Mouse (Mus musculus) ES-E14 (cell line): ENCODE measurements at regions not wholly inside any gene's neighbourhood (a gene's known extent, or its start where the extent isn't known, plus 50 kb on each side); places are given as distances from the start of the nearest gene placed in this dataset.

Experiments
- DNase-seq: peaks from one replicate; pipeline ENCODE4 v3.0.0-alpha.2; 2013; ENCODE audit warnings: low read depth, low spot score
- H3K27ac ChIP-seq: 2 replicates; pipeline ENCODE4 v1.5.1; 2012; ENCODE audit warnings: low read depth, mild to moderate bottlenecking, low read length, moderate library complexity, mixed read lengths; ENCODE audit not compliant: poor library complexity, insufficient read depth, severe bottlenecking
- H3K36me3 ChIP-seq: 2 replicates; pipeline ENCODE4 v1.6.1; 2012; ENCODE audit warnings: mild to moderate bottlenecking, low read length, moderate library complexity, mixed read lengths; ENCODE audit not compliant: control insufficient read depth, poor library complexity, insufficient read depth, severe bottlenecking
- H3K4me1 ChIP-seq, 2 experiments: fragments of 150-350 bp in 1 of 2; sonication (generic) in 1 of 2; 2 replicates each; pipeline ENCODE4 v1.6.1; 2012; ENCODE audit warnings: low read length in 2 of 2, mild to moderate bottlenecking in 1 of 2, mixed read lengths in 1 of 2; ENCODE audit not compliant: control insufficient read depth in 2 of 2, insufficient read depth in 2 of 2, poor library complexity in 1 of 2
- H3K4me3 ChIP-seq, 2 experiments: fragments of 150-350 bp in 1 of 2; sonication (generic) in 1 of 2; 2 replicates each; pipeline ENCODE4 v1.5.1; 2012; ENCODE audit warnings: low read length in 2 of 2, low read depth in 1 of 2, mild to moderate bottlenecking in 1 of 2, mixed read lengths in 1 of 2; ENCODE audit not compliant: insufficient read depth in 1 of 2, poor library complexity in 1 of 2, severe bottlenecking in 1 of 2
- H3K9ac ChIP-seq: 2 replicates; pipeline ENCODE4 v1.6.1; 2012; ENCODE audit warnings: low read depth, mild to moderate bottlenecking, low read length, mixed read lengths; ENCODE audit not compliant: poor library complexity, insufficient read depth, severe bottlenecking
- H3K9me3 ChIP-seq: fragments of 150-350 bp; sonication (generic); 2 replicates; pipeline ENCODE4 v1.6.1; 2012; ENCODE audit warnings: low read depth, mild to moderate bottlenecking, low read length; ENCODE audit not compliant: control insufficient read depth, insufficient read depth
- CHD2 ChIP-seq: IDR thresholded peaks from 2 replicates; pipeline ENCODE4 v1.6.1; 2014; ENCODE audit warnings: mild to moderate bottlenecking, low read depth, low read length, inconsistent platforms
- HCFC1 ChIP-seq: IDR thresholded peaks from 2 replicates; pipeline ENCODE4 v1.6.1; 2012; ENCODE audit warnings: low read length, inconsistent platforms, borderline replicate concordance; ENCODE audit not compliant: insufficient read depth
- MAFK ChIP-seq: IDR thresholded peaks from 2 replicates; pipeline ENCODE4 v1.6.1; 2014; ENCODE audit warnings: mild to moderate bottlenecking, low read depth, low read length, inconsistent platforms; ENCODE audit not compliant: insufficient read depth
- ZC3H11A ChIP-seq: IDR thresholded peaks from 2 replicates; pipeline ENCODE4 v1.6.1; 2012; ENCODE audit warnings: low read depth, mild to moderate bottlenecking, inconsistent platforms, low read length, borderline replicate concordance
- ZNF384 ChIP-seq: IDR thresholded peaks from 2 replicates; pipeline ENCODE4 v1.6.1; 2012; ENCODE audit warnings: low read depth, low read length, inconsistent platforms
- in situ Hi-C, 2 experiments: fragments of 600-800 bp; cut with MboI; formaldehyde crosslinking; loops; one replicate each; pipeline ENCODE4 v1.15.1; 2025; ENCODE audit warnings: low sequenced_read_pairs in 2 of 2, inconsistent platforms in 1 of 2; ENCODE audit not compliant: unreplicated experiment in 2 of 2

- no peaks in the 10 kb centered on the region for H3K4me1 ChIP-seq
- TF ChIP-seq CHD2 (no peak), ZC3H11A (no peak), HCFC1 (no peak), MAFK (no peak), ZNF384 (no peak)
- no peak overlapping the region for H3K4me3 ChIP-seq
- H3K36me3 ChIP-seq = no peaks in the 10 kb centered on the region
- in situ Hi-C loops = no loop called here
- H3K9me3 ChIP-seq = no peaks in the 10 kb centered on the region
- no peak for DNase-seq
- no peak overlapping the region for H3K27ac ChIP-seq
- H3K9ac ChIP-seq = no peak overlapping the region
Measured at GRCm38 (mm10) chr3:140760051-140760450, 452.1 kb downstream of the Pdha2 start.

GRCm38 (mm10) chr3:140744501-140744900, 467.7 kb downstream of the Pdha2 start:
- no peaks in the 10 kb centered on the region for H3K36me3 ChIP-seq
- TF ChIP-seq HCFC1 = no peak
- no peak for TF ChIP-seq MAFK
- TF ChIP-seq ZC3H11A = no peak
- no peak for TF ChIP-seq CHD2
- TF ChIP-seq ZNF384 = no peak
- H3K9ac ChIP-seq = no peak overlapping the region
- no peak for DNase-seq
- no peak overlapping the region for H3K27ac ChIP-seq
- H3K4me1 ChIP-seq = no peaks in the 10 kb centered on the region
- in situ Hi-C loops = no loop called here
- no peak overlapping the region for H3K4me3 ChIP-seq
- H3K9me3 ChIP-seq = no peaks in the 10 kb centered on the region

- in situ Hi-C loops = no loop called here
- no peaks in the 10 kb centered on the region for H3K9me3 ChIP-seq
- no peak overlapping the region for H3K9ac ChIP-seq
- no peak for DNase-seq
- no peak overlapping the region for H3K4me3 ChIP-seq
- H3K4me1 ChIP-seq = no peaks in the 10 kb centered on the region
- H3K27ac ChIP-seq = no peak overlapping the region
- TF ChIP-seq MAFK = no peak
- TF ChIP-seq ZC3H11A = no peak
- no peak for TF ChIP-seq ZNF384
- H3K36me3 ChIP-seq = no peaks in the 10 kb centered on the region
Measured at GRCm38 (mm10) chr3:140740430-140740829, 471.7 kb downstream of the Pdha2 start.

GRCm38 (mm10) chr3:140738654-140739369, 473.3 kb downstream of the Pdha2 start:
- Histone ChIP-seq H3K9ac (no peak overlapping the region), H3K36me3 (no peaks in the 10 kb centered on the region), H3K9me3 (no peaks in the 10 kb centered on the region), H3K27ac (no peak overlapping the region), H3K4me3 (no peak overlapping the region), H3K4me1 (no peaks in the 10 kb centered on the region)
- TF ChIP-seq ZC3H11A (no peak), CHD2 (no peak), HCFC1 (no peak), MAFK (no peak), ZNF384 (no peak)
- no peak for DNase-seq
- in situ Hi-C loops = no loop called here

- H3K27ac ChIP-seq = no peak overlapping the region
- H3K9me3 ChIP-seq = no peaks in the 10 kb centered on the region
- H3K36me3 ChIP-seq = no peaks in the 10 kb centered on the region
- in situ Hi-C loops = no loop called here
- no peak for TF ChIP-seq MAFK
- no peak for TF ChIP-seq ZNF384
- no peak for TF ChIP-seq HCFC1
- no peak for TF ChIP-seq CHD2
- TF ChIP-seq ZC3H11A = no peak
- no peak overlapping the region for H3K9ac ChIP-seq
- H3K4me3 ChIP-seq = no peak overlapping the region
- DNase-seq = peak; percentile 37
- no peaks in the 10 kb centered on the region for H3K4me1 ChIP-seq
Measured at GRCm38 (mm10) chr3:140716896-140717295, 495.3 kb downstream of the Pdha2 start.
